In the genomic region with DNA sequence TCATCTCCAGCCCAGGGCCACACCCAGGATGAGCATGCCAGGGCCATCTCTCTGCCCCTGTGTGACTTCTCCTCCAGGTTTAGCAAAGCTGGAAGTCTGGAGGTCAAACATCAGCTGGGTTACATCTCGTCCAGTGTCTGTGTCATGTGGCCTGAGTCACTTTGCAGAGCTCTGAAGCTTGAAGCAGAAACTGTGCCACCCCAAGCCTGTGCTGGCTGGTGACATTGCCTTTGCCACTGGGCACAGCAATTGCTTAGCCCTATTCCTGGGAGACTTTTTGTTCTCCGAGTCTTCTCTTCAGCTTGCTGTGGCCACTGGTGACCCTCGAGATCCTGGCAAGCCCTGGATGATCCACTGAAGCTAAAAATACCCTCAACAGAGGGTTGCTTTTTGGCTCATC, we compare ENCODE assay signal across 29 mouse cellular contexts. TPM values are rescaled to one million over a fixed set of nuclear protein-coding genes. Genes with fewer than 3 reads are reported as not detected.
DNase-seq lines count a peak whose midpoint lies in the region; ATAC-seq and TF ChIP-seq lines count a peak whose summit lies in the region.
"Had no signal": no experiment of that assay in that cellular context is flagged by ENCODE, and none has a peak within 500 bp of the region (broad histone marks: within the 10 kb centered on the region; RNA-seq: fewer than 3 reads in every experiment).

No protein-coding gene starts in this region.

- TF ChIP-seq CTCF in heart, postnatal 0 days (IDR thresholded peaks at IDR 0.05; ENCODE audit: low read depth) = no peak

- no peaks in the 10 kb centered on the region for H3K27me3 ChIP-seq in heart, embryonic 10.5 days (ENCODE audit: insufficient read depth, poor library complexity, severe bottlenecking)
- no peaks in the 10 kb centered on the region for H3K27me3 ChIP-seq in heart, postnatal 0 days (ENCODE audit: control insufficient read depth, insufficient read depth, low read length)
- H3K27me3 ChIP-seq in hindbrain, embryonic 14.5 days (ENCODE audit: control insufficient read depth, insufficient read depth, low read length) = no peaks in the 10 kb centered on the region
- no peaks in the 10 kb centered on the region for H3K27me3 ChIP-seq in neural tube, embryonic 15.5 days (replicated peaks)
- H3K27me3 ChIP-seq: CH12.LX; embryonic facial prominence, embryonic 13.5 days; forebrain, embryonic 13.5 days; hindbrain, embryonic 12.5 days had no signal

- H3K9me3 ChIP-seq in heart, embryonic 10.5 days = no peaks in the 10 kb centered on the region
- no peaks in the 10 kb centered on the region for H3K9me3 ChIP-seq in heart, postnatal 0 days (replicated peaks; ENCODE audit: control insufficient read depth, low read length)
- H3K9me3 ChIP-seq in hindbrain, embryonic 14.5 days (ENCODE audit: control insufficient read depth, low read length) = no peaks in the 10 kb centered on the region
- H3K9me3 ChIP-seq in neural tube, embryonic 15.5 days (replicated peaks) = no peaks in the 10 kb centered on the region
- H3K9me3 ChIP-seq: embryonic facial prominence, embryonic 13.5 days; forebrain, embryonic 13.5 days; hindbrain, embryonic 12.5 days; limb, embryonic 10.5 days had no signal

- H3K36me3 ChIP-seq in heart, embryonic 10.5 days = peaks cover 6% of the 10 kb centered on the region
- H3K36me3 ChIP-seq in heart, postnatal 0 days (replicated peaks; ENCODE audit: control insufficient read depth, insufficient read depth, low read length) = no peaks in the 10 kb centered on the region; the same call in 1 of the 2 replicates
- no peaks in the 10 kb centered on the region for H3K36me3 ChIP-seq in hindbrain, embryonic 14.5 days (replicated peaks; ENCODE audit: control insufficient read depth, insufficient read depth)
- no peaks in the 10 kb centered on the region for H3K36me3 ChIP-seq in neural tube, embryonic 15.5 days
- H3K36me3 ChIP-seq: embryonic facial prominence, embryonic 13.5 days; G1E; hindbrain, embryonic 12.5 days; limb, embryonic 10.5 days had no signal

- intact Hi-C loops in heart, postnatal 36 days (cut with DNase I) = no loop called here

- H3K27ac ChIP-seq in heart, embryonic 10.5 days = peak overlapping the region; percentile 9
- H3K27ac ChIP-seq in heart, postnatal 0 days (ENCODE audit: low read depth) = peak overlapping the region; percentile 84
- H3K27ac ChIP-seq in hindbrain, embryonic 14.5 days = no peak overlapping the region
- H3K27ac ChIP-seq in neural tube, embryonic 15.5 days (replicated peaks) = no peak overlapping the region
- H3K27ac ChIP-seq: embryonic facial prominence, embryonic 13.5 days; forebrain, embryonic 13.5 days; hindbrain, embryonic 12.5 days; layer of hippocampus, adult 2 months; limb, embryonic 10.5 days had no signal

- 40% methylated on average over 3 of the region's 3 CpGs for WGBS in heart, embryonic 10.5 days
- WGBS in heart, postnatal 0 days = 37% methylated on average over 3 of the region's 3 CpGs
- WGBS in hindbrain, embryonic 14.5 days = 83% methylated on average over 3 of the region's 3 CpGs
- 86% methylated on average over 3 of the region's 3 CpGs for WGBS in neural tube, embryonic 15.5 days

- no peak overlapping the region for H3K4me3 ChIP-seq in heart, embryonic 10.5 days
- no peak overlapping the region for H3K4me3 ChIP-seq in heart, postnatal 0 days (ENCODE audit: low read depth, low read length)
- no peak overlapping the region for H3K4me3 ChIP-seq in hindbrain, embryonic 14.5 days (replicated peaks; ENCODE audit: low read length)
- no peak overlapping the region for H3K4me3 ChIP-seq in neural tube, embryonic 15.5 days (replicated peaks)
- H3K4me3 ChIP-seq: embryonic facial prominence, embryonic 13.5 days; erythroblast, embryonic 14.5 days; forebrain, embryonic 13.5 days; hindbrain, embryonic 12.5 days; layer of hippocampus, adult 2 months; limb, embryonic 10.5 days had no signal

- H3K4me2 ChIP-seq in heart, postnatal 0 days (ENCODE audit: low read depth, low read length) = no peak overlapping the region
- no peak overlapping the region for H3K4me2 ChIP-seq in hindbrain, embryonic 14.5 days (replicated peaks)
- H3K4me2 ChIP-seq in neural tube, embryonic 15.5 days = no peak overlapping the region
- H3K4me2 ChIP-seq: embryonic facial prominence, embryonic 13.5 days; forebrain, embryonic 13.5 days; hindbrain, embryonic 12.5 days; midbrain, embryonic 11.5 days had no signal

- H3K4me1 ChIP-seq in heart, embryonic 10.5 days = peaks cover 39% of the 10 kb centered on the region; the same call in 1 of the 2 replicates
- 0 out of 2 replicates have a peak, but pooled peaks cover 8% of the 10 kb centered on the region for H3K4me1 ChIP-seq in heart, postnatal 0 days (ENCODE audit: control insufficient read depth, insufficient read depth)
- H3K4me1 ChIP-seq in hindbrain, embryonic 14.5 days (replicated peaks; ENCODE audit: control insufficient read depth, insufficient read depth, low read length) = no peaks in the 10 kb centered on the region
- no peaks in the 10 kb centered on the region for H3K4me1 ChIP-seq in neural tube, embryonic 15.5 days
- H3K4me1 ChIP-seq: embryonic facial prominence, embryonic 13.5 days; hindbrain, embryonic 12.5 days had no signal

- H3K9ac ChIP-seq in heart, postnatal 0 days (replicated peaks; ENCODE audit: low read depth, low read length) = no peak overlapping the region
- no peak overlapping the region for H3K9ac ChIP-seq in hindbrain, embryonic 14.5 days
- H3K9ac ChIP-seq in neural tube, embryonic 15.5 days (replicated peaks) = no peak overlapping the region
- H3K9ac ChIP-seq: embryonic facial prominence, embryonic 13.5 days; forebrain, embryonic 13.5 days; hindbrain, embryonic 12.5 days had no signal

- ATAC-seq in heart, postnatal 0 days (ENCODE audit: insufficient read depth, low read depth) = peak; percentile 78
- ATAC-seq in hindbrain, embryonic 14.5 days (ENCODE audit: low FRiP score) = no peak
- ATAC-seq in neural tube, embryonic 15.5 days (ENCODE audit: low FRiP score) = no peak
- ATAC-seq: forebrain, embryonic 13.5 days; inflammation-experienced regulatory T-cells, adult 6 months; Patski had no signal

- no peak for TF ChIP-seq EP300 in heart, postnatal 0 days (IDR thresholded peaks at IDR 0.05; ENCODE audit: low read depth)

- DNase-seq in heart, adult 18-20 months = peak; percentile 59 to 83
- no peak for DNase-seq in heart, postnatal 36 days
- no peak for DNase-seq in heart, embryonic 10.5 days (ENCODE audit: low spot score)
- peak; percentile 82 for DNase-seq in heart, postnatal 0 days (ENCODE audit: low spot score)
- no peak for DNase-seq in hindbrain, embryonic 14.5 days (ENCODE audit: low spot score)
- no peak for DNase-seq in liver
- DNase-seq: B cell, adult 2 months; cerebellum, adult 2 months; cerebellum, postnatal 36 days; embryo, embryonic 11 days; gastrocnemius, postnatal 36 days; kidney, adult 18-20 months; kidney, postnatal 10 days; lung, postnatal 10 days; thymus, adult 18-20 months had no signal

RNA-seq across cellular contexts. Expression of a gene that starts 26.2 kb away (rescaled TPM):
- 10 to 100 TPM; 65.5 to 66.9 TPM for total RNA-seq in heart, adult 18-20 months (2021)
- total RNA-seq in heart, postnatal 36 days (2021) = 10 to 100 TPM; 69.4 to 81.2 TPM
- polyA plus RNA-seq in heart, embryonic 10.5 days (2016; fragmentation: Nextera tagmentation; extraction: Ambion mirVana) = 53.2 and 73.8 TPM in 2 replicates
- 92.4 and 129 TPM in 2 replicates for total RNA-seq in heart, postnatal 0 days (2014; rRNA removed; ENCODE audit: low replicate concordance)
- polyA plus RNA-seq in heart, postnatal 0 days (2015; fragmentation: Nextera tagmentation; extraction: Ambion mirVana) = 55.9 and 56.4 TPM in 2 replicates
- 0.34 and 0.44 TPM in 2 replicates for polyA plus RNA-seq in hindbrain, embryonic 14.5 days (2014; fragmentation: Nextera tagmentation; extraction: Ambion mirVana)
- polyA plus RNA-seq in neural tube, embryonic 15.5 days (2015; fragmentation: Nextera tagmentation; extraction: Ambion mirVana) = 0.61 and 4.4 TPM in 2 replicates
- total RNA-seq: CH12.LX; megakaryocyte progenitor cell, adult 5-6 weeks; neutrophil, adult 5-6 weeks had no signal
- polyA plus RNA-seq: erythroblast, embryonic 14.5 days; G1E; Patski had no signal

Comparison
In these comparisons a context has a peak if more than half of its experiments do, and no peak if none do; other contexts are left out.
1. DNase-seq: peak in heart, adult 18-20 months (2 of 2) and heart, postnatal 0 days (single experiment); none in heart, postnatal 36 days (0 of 2), heart, embryonic 10.5 days (single experiment), hindbrain, embryonic 14.5 days (single experiment) and liver (single experiment).
2. H3K27ac ChIP-seq: peak in heart, embryonic 10.5 days (single experiment) and heart, postnatal 0 days (single experiment); none in hindbrain, embryonic 14.5 days (single experiment) and neural tube, embryonic 15.5 days (single experiment).
3. RNA of a gene that starts 26.2 kb away (polyA plus RNA-seq): 55.9 to 56.4 TPM in heart, postnatal 0 days and 53.2 to 73.8 TPM in heart, embryonic 10.5 days; 0.61 to 4.4 TPM in neural tube, embryonic 15.5 days and 0.34 to 0.44 TPM in hindbrain, embryonic 14.5 days; every median in the first group is over 10 times any median in the second.